Mouse (Mus musculus): Measurements from ENCODE around the gene Olfr1279. TPM values are rescaled to one million over a fixed set of nuclear protein-coding genes. Genes with fewer than 3 reads are reported as not detected.

Olfr1279 gene
- not detected for total RNA-seq (2023)

DNA sequence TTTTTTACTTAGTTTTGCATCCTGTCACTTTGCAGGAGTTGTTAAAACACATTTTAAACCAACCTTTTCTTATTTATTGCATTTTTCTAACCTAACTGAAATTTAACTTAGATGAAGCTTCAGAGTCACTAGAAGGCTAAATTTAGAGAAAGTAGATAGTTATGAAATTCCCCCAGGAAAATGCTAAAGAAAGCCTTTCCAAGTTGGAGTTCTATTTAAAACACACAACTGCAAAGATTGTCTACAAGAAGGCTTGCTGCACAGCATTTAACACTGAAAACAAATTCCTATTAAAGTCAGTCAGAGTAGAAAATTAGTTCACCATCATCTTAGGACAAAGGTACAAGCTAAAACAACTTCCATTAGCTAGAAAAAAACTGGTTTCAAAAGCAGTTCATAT, at the start of gene Olfr1279:
Olfr1279 (plus strand) TSS at position 262 of the 400 bp plus-strand sequence.

DNA sequence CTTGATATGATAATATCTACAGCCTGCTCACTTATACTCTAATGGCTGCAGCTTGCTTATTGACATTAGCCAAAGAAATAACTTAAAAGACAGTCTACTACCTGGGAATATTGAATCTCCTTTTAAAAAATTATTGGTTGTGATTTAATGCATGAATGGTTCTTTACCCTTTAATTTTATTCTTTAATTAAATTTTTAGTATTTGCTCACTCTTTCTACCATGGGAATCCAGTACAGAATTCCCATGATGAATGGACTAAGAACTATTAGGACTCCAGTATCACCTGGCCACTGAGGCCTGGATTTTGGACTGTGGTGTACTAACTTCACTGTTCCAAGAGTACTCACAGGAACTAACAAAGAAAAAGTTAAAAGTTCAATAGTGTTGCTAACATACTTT, 46.2 kb upstream of the Olfr1279 start, which contains the start of gene Olfr1276:
Olfr1276 (plus strand) TSS at position 301 of the 400 bp plus-strand sequence.

DNA sequence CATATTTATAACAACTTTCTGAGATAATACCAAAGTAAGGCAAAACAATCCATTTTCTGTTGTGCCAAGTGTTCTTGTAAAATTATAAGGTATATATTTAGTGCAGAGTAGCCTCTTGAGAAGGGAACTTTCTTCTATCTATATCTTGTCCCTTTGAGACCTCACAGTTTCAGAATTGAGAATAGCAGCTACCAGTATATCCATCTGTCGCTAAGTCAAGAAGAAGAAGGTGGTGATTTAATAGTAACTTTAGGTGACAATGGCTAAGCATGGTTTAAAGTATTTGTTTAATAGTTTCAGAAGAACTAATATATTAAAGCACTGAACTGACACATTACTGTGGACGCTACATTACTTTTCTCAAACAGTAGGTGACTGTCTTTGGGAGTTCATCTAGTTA, 26.4 kb upstream of the Olfr1279 start, which contains the start of gene Olfr1277:
Olfr1277 (minus strand) TSS at position 101 of the 400 bp plus-strand sequence.

DNA sequence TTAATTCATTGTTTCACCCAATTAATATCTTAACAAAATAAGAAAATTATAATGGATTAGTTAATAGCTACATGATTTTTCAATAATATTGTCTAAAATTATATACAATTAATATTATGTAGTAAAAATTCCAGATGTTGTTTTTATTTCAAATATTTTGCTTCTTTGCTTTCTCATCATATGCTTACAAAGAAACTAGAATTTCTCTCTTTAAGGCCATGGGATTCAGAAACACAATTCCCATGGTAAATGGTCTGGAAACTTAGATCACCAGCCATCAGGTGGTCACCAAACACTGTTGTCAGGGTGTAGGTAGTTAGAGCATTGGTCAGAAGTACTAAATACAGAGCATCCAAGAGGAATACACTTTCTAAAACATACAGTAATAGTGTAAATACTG, 10.6 kb upstream of the Olfr1279 start, which contains the start of gene Olfr1278:
Olfr1278 (plus strand) TSS at position 301 of the 400 bp plus-strand sequence.

DNA sequence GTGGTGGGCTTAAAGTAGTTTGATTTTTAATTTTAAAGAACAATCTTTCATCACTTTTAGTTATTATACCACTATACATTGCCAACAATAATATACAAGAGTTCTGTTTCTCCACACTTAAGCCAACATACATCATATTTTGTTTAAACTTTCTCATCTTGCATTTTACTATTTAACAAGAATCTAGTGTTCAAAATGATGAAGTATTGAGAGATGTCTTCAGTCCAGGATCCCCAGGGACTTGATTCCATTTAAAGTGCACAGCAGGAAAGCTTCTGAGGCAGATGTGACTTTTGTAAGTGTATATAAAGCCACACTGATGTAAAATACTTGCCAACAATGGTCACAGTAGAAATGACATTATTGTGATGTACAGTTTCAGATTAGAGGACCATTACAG, 13.3 kb downstream of the Olfr1279 start, which contains the start of gene Olfr1280:
Olfr1280 (plus strand) TSS at position 301 of the 400 bp plus-strand sequence.

DNA sequence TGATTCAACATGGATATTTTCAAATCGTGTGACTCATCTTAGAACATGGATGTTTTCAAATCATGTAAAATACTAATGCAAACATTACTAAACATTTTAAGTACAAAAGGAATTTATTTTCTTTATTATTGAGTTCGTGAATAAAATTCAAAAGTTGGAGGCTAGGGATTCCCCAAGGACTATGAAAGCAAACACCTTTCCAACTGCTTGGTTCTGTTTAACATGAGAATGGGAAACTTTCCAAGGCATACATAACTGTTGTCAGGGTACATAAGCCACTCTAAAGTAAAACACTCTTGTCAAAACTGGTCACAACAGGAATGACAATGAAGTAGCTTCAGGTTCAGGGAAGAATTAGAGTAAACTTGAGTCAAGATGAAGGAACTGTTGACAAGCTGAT, 25.8 kb downstream of the Olfr1279 start, which contains the start of gene Olfr1281:
Olfr1281 (plus strand) TSS at position 301 of the 400 bp plus-strand sequence.

DNA sequence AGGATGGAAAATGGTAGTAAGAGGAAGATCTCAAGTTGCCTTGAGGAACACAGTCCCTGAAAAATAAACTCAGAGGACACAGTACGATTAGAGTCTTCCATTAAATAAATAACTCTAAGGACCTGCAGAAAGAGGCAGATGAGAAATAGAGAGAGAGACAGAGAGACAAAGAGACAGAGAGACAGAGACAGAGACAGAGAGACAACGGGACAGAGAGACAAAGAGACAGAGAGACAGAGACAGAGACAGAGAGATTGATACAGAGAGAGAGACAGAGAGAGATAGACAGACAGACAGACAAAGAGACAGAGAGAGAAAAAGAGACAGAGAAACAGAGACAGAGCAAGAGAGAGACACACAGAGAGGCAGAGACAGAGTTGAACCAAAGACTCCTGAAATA, 35.5 kb downstream of the Olfr1279 start, which contains the start of gene Olfr1282:
Olfr1282 (minus strand) TSS at position 101 of the 400 bp plus-strand sequence.

Other genes starting within 250 kb of the Olfr1279 start
- gene Gm13941, start 194.7 kb upstream of the Olfr1279 start, total RNA-seq (2023) = not detected
- not detected for gene Gm15130, start 147.7 kb upstream of the Olfr1279 start, total RNA-seq (2023)
- not detected for gene 4930430A15Rik, start 71.0 kb upstream of the Olfr1279 start, total RNA-seq (2023)
- gene Olfr1275, start 65.3 kb upstream of the Olfr1279 start, total RNA-seq (2023) = not detected
- gene Olfr1276, start 46.1 kb upstream of the Olfr1279 start, total RNA-seq (2023) = not detected
- gene Olfr1277, start 26.5 kb upstream of the Olfr1279 start, total RNA-seq (2023) = not detected
- not detected for gene Olfr1278, start 10.5 kb upstream of the Olfr1279 start, total RNA-seq (2023)
- gene Olfr1280, start 13.4 kb downstream of the Olfr1279 start, total RNA-seq (2023) = not detected
- not detected for gene Olfr1281, start 25.9 kb downstream of the Olfr1279 start, total RNA-seq (2023)
- not detected for gene Olfr1282, start 35.4 kb downstream of the Olfr1279 start, total RNA-seq (2023)
- not detected for gene Olfr1283, start 66.2 kb downstream of the Olfr1279 start, total RNA-seq (2023)
- gene Olfr1284, start 74.9 kb downstream of the Olfr1279 start, total RNA-seq (2023) = not detected
- gene Olfr1286, start 122.5 kb downstream of the Olfr1279 start, total RNA-seq (2023) = not detected
- not detected for gene Olfr1287, start 148.5 kb downstream of the Olfr1279 start, total RNA-seq (2023)
- gene Olfr1288, start 173.5 kb downstream of the Olfr1279 start, total RNA-seq (2023) = not detected
- gene Olfr1289, start 180.2 kb downstream of the Olfr1279 start, total RNA-seq (2023) = not detected
- gene Olfr1290, start 193.2 kb downstream of the Olfr1279 start, total RNA-seq (2023) = not detected
- gene Olfr1291-ps1, start 196.5 kb downstream of the Olfr1279 start, total RNA-seq (2023) = not detected
- gene Olfr1293-ps, start 224.6 kb downstream of the Olfr1279 start, total RNA-seq (2023) = not detected
- gene Olfr1294, start 239.7 kb downstream of the Olfr1279 start, total RNA-seq (2023) = not detected